Comparison of ENCODE assay signal across 33 mouse cellular contexts in the genomic region with DNA sequence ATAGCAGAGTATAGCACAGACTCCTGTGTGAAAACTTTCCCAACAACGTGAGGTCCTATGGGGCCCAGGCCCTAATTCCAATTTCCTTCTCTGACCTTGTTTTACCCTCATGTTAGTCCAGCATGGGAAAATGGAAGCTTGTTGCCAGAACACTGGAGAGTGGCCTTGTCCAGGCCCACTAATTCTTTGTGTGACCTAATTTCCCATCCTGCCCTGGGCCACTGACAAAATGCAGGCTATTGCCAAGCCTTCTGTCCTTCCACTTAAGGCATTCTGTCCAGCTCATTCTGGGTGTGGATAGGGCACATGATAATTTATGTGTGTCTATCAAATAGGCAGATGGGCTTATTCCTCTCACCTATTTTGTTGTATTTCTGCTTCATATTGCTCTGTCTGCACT. TPM values are rescaled to one million over a fixed set of nuclear protein-coding genes. Genes with fewer than 3 reads are reported as not detected.
DNase-seq lines count a peak whose midpoint lies in the region; ATAC-seq lines count a peak whose summit lies in the region.
"Had no signal": no experiment of that assay in that cellular context is flagged by ENCODE, and none has a peak within 500 bp of the region (broad histone marks: within the 10 kb centered on the region; RNA-seq: fewer than 3 reads in every experiment).

No protein-coding gene starts in this region.

- no peak overlapping the region for H3K4me3 ChIP-seq in midbrain, embryonic 13.5 days (replicated peaks)
- H3K4me3 ChIP-seq: embryonic facial prominence, embryonic 15.5 days; gastrocnemius, adult 2 months; heart, embryonic 15.5 days; layer of hippocampus, adult 2 months; limb, embryonic 12.5 days; megakaryocyte, embryonic 14.5 days; midbrain, embryonic 15.5 days; neural tube, embryonic 13.5 days had no signal

- peak; percentile 37 for DNase-seq in retina, postnatal 1 day
- no peak for DNase-seq in retina, embryonic 14.5 days (ENCODE audit: low spot score)
- DNase-seq in adrenal gland, postnatal 36 days = peak; percentile 45 to 73
- peak; percentile 17 for DNase-seq in cerebellum, adult 9-11 months
- DNase-seq in right cerebral cortex, adult 18-20 months = no peak
- no peak for DNase-seq in thymus, adult 18-20 months
- DNase-seq: gastrocnemius, adult 2 months; kidney, adult 9 months; kidney, postnatal 14 days; layer of hippocampus, postnatal 36 days; lung, adult 18-20 months; lung, postnatal 10 days; thymus, adult 2 months; thymus, postnatal 4 days had no signal

- H3K27me3 ChIP-seq in midbrain, embryonic 13.5 days = no peaks in the 10 kb centered on the region
- H3K27me3 ChIP-seq: embryonic facial prominence, embryonic 15.5 days; heart, embryonic 15.5 days; limb, embryonic 12.5 days; megakaryocyte, embryonic 14.5 days; midbrain, embryonic 15.5 days; neural tube, embryonic 13.5 days had no signal

- no peak overlapping the region for H3K27ac ChIP-seq in midbrain, embryonic 13.5 days
- H3K27ac ChIP-seq: embryonic facial prominence, embryonic 15.5 days; gastrocnemius, adult 2 months; heart, embryonic 15.5 days; hindbrain, postnatal 0 days; layer of hippocampus, adult 2 months; limb, embryonic 12.5 days; midbrain, embryonic 15.5 days; neural tube, embryonic 13.5 days had no signal

- H3K36me3 ChIP-seq in midbrain, embryonic 13.5 days = no peaks in the 10 kb centered on the region
- H3K36me3 ChIP-seq: embryonic facial prominence, embryonic 15.5 days; heart, embryonic 15.5 days; limb, embryonic 12.5 days; midbrain, embryonic 15.5 days; neural tube, embryonic 13.5 days had no signal

- H3K9ac ChIP-seq in midbrain, embryonic 13.5 days (replicated peaks) = no peak overlapping the region
- H3K9ac ChIP-seq: embryonic facial prominence, embryonic 15.5 days; heart, embryonic 15.5 days; limb, embryonic 12.5 days; midbrain, embryonic 15.5 days; neural tube, embryonic 13.5 days had no signal

- 100% methylated on average over 1 of the region's 1 CpGs for WGBS in midbrain, embryonic 13.5 days

- H3K4me1 ChIP-seq in midbrain, embryonic 13.5 days (replicated peaks) = peaks cover 6% of the 10 kb centered on the region
- H3K4me1 ChIP-seq: embryonic facial prominence, embryonic 15.5 days; heart, embryonic 15.5 days; limb, embryonic 12.5 days; megakaryocyte, embryonic 14.5 days; midbrain, embryonic 15.5 days; neural tube, embryonic 13.5 days had no signal

- no peaks in the 10 kb centered on the region for H3K9me3 ChIP-seq in midbrain, embryonic 13.5 days
- H3K9me3 ChIP-seq: embryonic facial prominence, embryonic 15.5 days; heart, embryonic 15.5 days; limb, embryonic 12.5 days; megakaryocyte, embryonic 14.5 days; midbrain, embryonic 15.5 days; neural tube, embryonic 13.5 days had no signal

- no peak overlapping the region for H3K4me2 ChIP-seq in midbrain, embryonic 13.5 days (replicated peaks)
- H3K4me2 ChIP-seq: embryonic facial prominence, embryonic 15.5 days; heart, embryonic 15.5 days; limb, embryonic 12.5 days; liver, embryonic 11.5 days; midbrain, embryonic 15.5 days; neural tube, embryonic 13.5 days had no signal

- ATAC-seq in midbrain, embryonic 13.5 days = no peak
- ATAC-seq: forebrain, embryonic 14.5 days; hindbrain, postnatal 0 days; intestine, embryonic 16.5 days; midbrain, embryonic 15.5 days had no signal

RNA-seq across cellular contexts. Expression of a gene that starts 21.5 kb away (rescaled TPM):
- under 1 TPM; 0.23 to 0.50 TPM for total RNA-seq in adrenal gland, postnatal 36 days (2021)
- 0.09 TPM in 1 of 2 replicates, not detected in the other for polyA plus RNA-seq in midbrain, embryonic 13.5 days (2015; fragmentation: Nextera tagmentation; extraction: Ambion mirVana)
- total RNA-seq: common myeloid progenitor, adult 5-6 weeks; gastrocnemius, adult 2 months; gastrocnemius, postnatal 4 days; hematopoietic stem cell, adult 5-6 weeks; layer of hippocampus, postnatal 36 days; MEL had no signal
- polyA plus RNA-seq: C2C12; embryonic facial prominence, embryonic 15.5 days; heart, embryonic 15.5 days; intestine, embryonic 16.5 days; limb, embryonic 12.5 days; liver, embryonic 11.5 days; neural tube, embryonic 13.5 days; small intestine, adult 2 months; stomach, embryonic 16.5 days had no signal

Comparison
In these comparisons a context has a peak if more than half of its experiments do, and no peak if none do; other contexts are left out.
1. DNase-seq: peak in retina, postnatal 1 day (single experiment), adrenal gland, postnatal 36 days (2 of 2) and cerebellum, adult 9-11 months (single experiment); none in retina, embryonic 14.5 days (single experiment), right cerebral cortex, adult 18-20 months (single experiment) and thymus, adult 18-20 months (0 of 2).